Mouse (Mus musculus): ENCODE results near the gene Ap3b1.
"Not testable (repeated sequence)": the region's sequence is repeated elsewhere in the genome, so short reads cannot be mapped to it uniquely, and the experiment has no call there.

Gene Ap3b1

GRCm38 (mm10) chr13:94358401-94359265 lies at the start of gene Ap3b1:
Ap3b1 (plus strand) TSS chr13:94358960.
- peak; percentile 90 for DNase-seq (ENCODE audit: low read depth, low spot score)

GRCm38 (mm10) chr13:94312812-94313211 lies 45.9 kb upstream of the Ap3b1 start:
- DNase-seq (ENCODE audit: low read depth, low spot score) = not testable (repeated sequence)

GRCm38 (mm10) chr13:94316975-94317511 lies 41.7 kb upstream of the Ap3b1 start:
- DNase-seq (ENCODE audit: low read depth, low spot score) = no peak

- no peak for DNase-seq (ENCODE audit: low read depth, low spot score)
Observed at GRCm38 (mm10) chr13:94321094-94321792, 37.5 kb upstream of the Ap3b1 start.

- no peak for DNase-seq (ENCODE audit: low read depth, low spot score)
Observed at GRCm38 (mm10) chr13:94322475-94322874, 36.3 kb upstream of the Ap3b1 start.

- no peak for DNase-seq (ENCODE audit: low read depth, low spot score)
Observed at GRCm38 (mm10) chr13:94328063-94328462, 30.7 kb upstream of the Ap3b1 start.

- not testable (repeated sequence) for DNase-seq (ENCODE audit: low read depth, low spot score)
Observed at GRCm38 (mm10) chr13:94329005-94329404, 29.8 kb upstream of the Ap3b1 start.

- no peak for DNase-seq (ENCODE audit: low read depth, low spot score)
Observed at GRCm38 (mm10) chr13:94330392-94330979, 28.3 kb upstream of the Ap3b1 start.

- no peak for DNase-seq (ENCODE audit: low read depth, low spot score)
Observed at GRCm38 (mm10) chr13:94338357-94338756, 20.4 kb upstream of the Ap3b1 start.

- DNase-seq (ENCODE audit: low read depth, low spot score) = no peak
Observed at GRCm38 (mm10) chr13:94343192-94343591, 15.6 kb upstream of the Ap3b1 start.

- DNase-seq (ENCODE audit: low read depth, low spot score) = not testable (repeated sequence)
Observed at GRCm38 (mm10) chr13:94344600-94344999, 14.2 kb upstream of the Ap3b1 start.

GRCm38 (mm10) chr13:94354584-94354983 lies 4.2 kb upstream of the Ap3b1 start:
- no peak for DNase-seq (ENCODE audit: low read depth, low spot score)

GRCm38 (mm10) chr13:94358101-94358400 lies 709 bp upstream of the Ap3b1 start:
- no peak for DNase-seq (ENCODE audit: low read depth, low spot score)

- no peak for DNase-seq (ENCODE audit: low read depth, low spot score)
Observed at GRCm38 (mm10) chr13:94359282-94359920, 641 bp downstream of the Ap3b1 start.

GRCm38 (mm10) chr13:94361013-94361580 lies 2.3 kb downstream of the Ap3b1 start:
- not testable (repeated sequence) for DNase-seq (ENCODE audit: low read depth, low spot score)

- no peak for DNase-seq (ENCODE audit: low read depth, low spot score)
Observed at GRCm38 (mm10) chr13:94364336-94364735, 5.6 kb downstream of the Ap3b1 start.

- no peak for DNase-seq (ENCODE audit: low read depth, low spot score)
Observed at GRCm38 (mm10) chr13:94365108-94365907, 6.5 kb downstream of the Ap3b1 start.

GRCm38 (mm10) chr13:94367869-94368268 lies 9.1 kb downstream of the Ap3b1 start:
- no peak for DNase-seq (ENCODE audit: low read depth, low spot score)

GRCm38 (mm10) chr13:94370521-94370920 lies 11.8 kb downstream of the Ap3b1 start:
- DNase-seq (ENCODE audit: low read depth, low spot score) = no peak

- DNase-seq (ENCODE audit: low read depth, low spot score) = no peak
Observed at GRCm38 (mm10) chr13:94372066-94372465, 13.3 kb downstream of the Ap3b1 start.

- DNase-seq (ENCODE audit: low read depth, low spot score) = no peak
Observed at GRCm38 (mm10) chr13:94374131-94374530, 15.4 kb downstream of the Ap3b1 start.
